Mouse (Mus musculus): Measurements from ENCODE around the gene Cd59b. TPM values are rescaled to one million over a fixed set of nuclear protein-coding genes. Genes with fewer than 3 reads are reported as not detected.
A peak's percentile ranks its signal among the peaks of the same experiment; 100 is the strongest.

Cd59b gene
- polyA plus RNA-seq, 1 experiment from 2014 or later: 2.9 TPM

- no peak overlapping the region for H3K4me3 ChIP-seq (ENCODE audit: low read depth, low read length)
- H3K4me1 ChIP-seq (replicated peaks; ENCODE audit: control insufficient read depth, insufficient read depth, low read length): no peaks in the 10 kb centered on the region
- no peak overlapping the region for H3K27ac ChIP-seq (ENCODE audit: low read depth, low read length)
- ATAC-seq (replicated peaks; ENCODE audit: low FRiP score) (no peak), DNase-seq (ENCODE audit: low spot score) (no peak)
- peaks cover 2% of the 10 kb centered on the region for H3K27me3 ChIP-seq (ENCODE audit: control insufficient read depth, insufficient read depth, low read length)
- H3K4me2 ChIP-seq (ENCODE audit: low read depth, low read length, severe bottlenecking): no peak overlapping the region
- H3K36me3 ChIP-seq (ENCODE audit: control insufficient read depth, insufficient read depth, low read length): no peaks in the 10 kb centered on the region
- WGBS: 86% methylated on average over 13 of the region's 13 CpGs
- no peaks in the 10 kb centered on the region for H3K9me3 ChIP-seq (ENCODE audit: control insufficient read depth, low read length)
- no peak overlapping the region for H3K9ac ChIP-seq (ENCODE audit: low read length)
These were observed 59.3 kb downstream of the Cd59b start for GRCm38 (mm10) chr2:104128803-104129531.

- DNase-seq (ENCODE audit: low spot score) (no peak), ATAC-seq (replicated peaks; ENCODE audit: low FRiP score) (no peak)
- no peaks in the 10 kb centered on the region for H3K36me3 ChIP-seq (ENCODE audit: control insufficient read depth, insufficient read depth, low read length)
- H3K27ac ChIP-seq (ENCODE audit: low read depth, low read length): no peak overlapping the region
- 86% methylated on average over 6 of the region's 6 CpGs for WGBS
- no peak overlapping the region for H3K4me2 ChIP-seq (ENCODE audit: low read depth, low read length, severe bottlenecking)
- no peak overlapping the region for H3K9ac ChIP-seq (ENCODE audit: low read length)
- no peaks in the 10 kb centered on the region for H3K9me3 ChIP-seq (ENCODE audit: control insufficient read depth, low read length)
- H3K4me3 ChIP-seq (ENCODE audit: low read depth, low read length): no peak overlapping the region
- peaks cover 2% of the 10 kb centered on the region for H3K27me3 ChIP-seq (ENCODE audit: control insufficient read depth, insufficient read depth, low read length)
- H3K4me1 ChIP-seq (replicated peaks; ENCODE audit: control insufficient read depth, insufficient read depth, low read length): no peaks in the 10 kb centered on the region
These were observed 60.5 kb downstream of the Cd59b start for GRCm38 (mm10) chr2:104130165-104130564.

- Histone ChIP-seq H3K36me3 (ENCODE audit: control insufficient read depth, insufficient read depth, low read length) (no peaks in the 10 kb centered on the region), H3K27me3 (ENCODE audit: control insufficient read depth, insufficient read depth, low read length) (no peaks in the 10 kb centered on the region; the same call in 1 of the 2 replicates), H3K9me3 (ENCODE audit: control insufficient read depth, low read length) (no peaks in the 10 kb centered on the region), H3K4me3 (ENCODE audit: low read depth, low read length) (no peak overlapping the region), H3K4me2 (ENCODE audit: low read depth, low read length, severe bottlenecking) (no peak overlapping the region), H3K4me1 (replicated peaks; ENCODE audit: control insufficient read depth, insufficient read depth, low read length) (no peaks in the 10 kb centered on the region), H3K9ac (ENCODE audit: low read length) (no peak overlapping the region), H3K27ac (ENCODE audit: low read depth, low read length) (no peak overlapping the region)
- ATAC-seq (replicated peaks; ENCODE audit: low FRiP score): no peak
- WGBS: 65% methylated on average over 3 of the region's 3 CpGs
- peak; percentile 78 for DNase-seq (ENCODE audit: low spot score)
These were observed 61.3 kb downstream of the Cd59b start for GRCm38 (mm10) chr2:104130969-104131368.

- H3K36me3 ChIP-seq (ENCODE audit: control insufficient read depth, insufficient read depth, low read length): no peaks in the 10 kb centered on the region
- H3K4me1 ChIP-seq (replicated peaks; ENCODE audit: control insufficient read depth, insufficient read depth, low read length): no peaks in the 10 kb centered on the region
- H3K4me3 ChIP-seq (ENCODE audit: low read depth, low read length): no peak overlapping the region
- no peak for ATAC-seq (replicated peaks; ENCODE audit: low FRiP score)
- H3K4me2 ChIP-seq (ENCODE audit: low read depth, low read length, severe bottlenecking): no peak overlapping the region
- H3K9ac ChIP-seq (ENCODE audit: low read length): no peak overlapping the region
- no peak overlapping the region for H3K27ac ChIP-seq (ENCODE audit: low read depth, low read length)
- H3K27me3 ChIP-seq (ENCODE audit: control insufficient read depth, insufficient read depth, low read length): no peaks in the 10 kb centered on the region
- no peaks in the 10 kb centered on the region for H3K9me3 ChIP-seq (ENCODE audit: control insufficient read depth, low read length)
- no peak for DNase-seq (ENCODE audit: low spot score)
- 84% methylated on average over 7 of the region's 7 CpGs for WGBS
These were observed 62.7 kb downstream of the Cd59b start for GRCm38 (mm10) chr2:104132266-104132859.

- Histone ChIP-seq H3K9ac (ENCODE audit: low read length) (no peak overlapping the region), H3K9me3 (ENCODE audit: control insufficient read depth, low read length) (no peaks in the 10 kb centered on the region), H3K36me3 (ENCODE audit: control insufficient read depth, insufficient read depth, low read length) (no peaks in the 10 kb centered on the region), H3K4me3 (ENCODE audit: low read depth, low read length) (no peak overlapping the region), H3K27ac (ENCODE audit: low read depth, low read length) (no peak overlapping the region), H3K4me1 (replicated peaks; ENCODE audit: control insufficient read depth, insufficient read depth, low read length) (no peaks in the 10 kb centered on the region), H3K4me2 (ENCODE audit: low read depth, low read length, severe bottlenecking) (no peak overlapping the region), H3K27me3 (ENCODE audit: control insufficient read depth, insufficient read depth, low read length) (no peaks in the 10 kb centered on the region)
- DNase-seq (ENCODE audit: low spot score) (no peak), ATAC-seq (replicated peaks; ENCODE audit: low FRiP score) (no peak)
- WGBS: 56% methylated on average over 12 of the region's 12 CpGs
These were observed 63.6 kb downstream of the Cd59b start for GRCm38 (mm10) chr2:104133042-104133810.

- Histone ChIP-seq H3K4me3 (ENCODE audit: low read depth, low read length) (no peak overlapping the region), H3K4me1 (replicated peaks; ENCODE audit: control insufficient read depth, insufficient read depth, low read length) (no peaks in the 10 kb centered on the region), H3K36me3 (ENCODE audit: control insufficient read depth, insufficient read depth, low read length) (no peaks in the 10 kb centered on the region), H3K27ac (ENCODE audit: low read depth, low read length) (no peak overlapping the region), H3K27me3 (ENCODE audit: control insufficient read depth, insufficient read depth, low read length) (no peaks in the 10 kb centered on the region), H3K4me2 (ENCODE audit: low read depth, low read length, severe bottlenecking) (no peak overlapping the region), H3K9ac (ENCODE audit: low read length) (no peak overlapping the region), H3K9me3 (ENCODE audit: control insufficient read depth, low read length) (no peaks in the 10 kb centered on the region)
- WGBS: 50% methylated on average over 8 of the region's 8 CpGs
- ATAC-seq (replicated peaks; ENCODE audit: low FRiP score) (peak; percentile 46; the same call in 1 of the 2 replicates), DNase-seq (ENCODE audit: low spot score) (peak; percentile 75)
These were observed 64.8 kb downstream of the Cd59b start for GRCm38 (mm10) chr2:104134150-104135056.

- no peak overlapping the region for H3K4me2 ChIP-seq (ENCODE audit: low read depth, low read length, severe bottlenecking)
- 79% methylated on average over 2 of the region's 2 CpGs for WGBS
- H3K27me3 ChIP-seq (ENCODE audit: control insufficient read depth, insufficient read depth, low read length): no peaks in the 10 kb centered on the region
- H3K4me3 ChIP-seq (ENCODE audit: low read depth, low read length): no peak overlapping the region
- H3K9ac ChIP-seq (ENCODE audit: low read length): no peak overlapping the region
- ATAC-seq (replicated peaks; ENCODE audit: low FRiP score) (no peak), DNase-seq (ENCODE audit: low spot score) (no peak)
- H3K27ac ChIP-seq (ENCODE audit: low read depth, low read length): no peak overlapping the region
- no peaks in the 10 kb centered on the region for H3K4me1 ChIP-seq (replicated peaks; ENCODE audit: control insufficient read depth, insufficient read depth, low read length)
- no peaks in the 10 kb centered on the region for H3K9me3 ChIP-seq (ENCODE audit: control insufficient read depth, low read length)
- H3K36me3 ChIP-seq (ENCODE audit: control insufficient read depth, insufficient read depth, low read length): no peaks in the 10 kb centered on the region
These were observed 66.3 kb downstream of the Cd59b start for GRCm38 (mm10) chr2:104135920-104136319.
